Mouse (Mus musculus) thymus, adult 2 months (tissue): ENCODE results near the gene Slfn9.

ENCODE experiments used
- CTCF ChIP-seq: fragments of 200-500 bp; IDR thresholded peaks from 2 replicates; pipeline ENCODE4 v1.5.1; 2012; ENCODE audit warnings: mild to moderate bottlenecking, control low read depth, low read length, moderate library complexity, borderline replicate concordance; ENCODE audit not compliant: control insufficient read depth, poor library complexity, insufficient read depth; ENCODE audit errors: extremely low read depth
- POLR2A ChIP-seq: fragments of 200-500 bp; IDR thresholded peaks from 2 replicates; pipeline ENCODE4 v1.6.1; 2012; ENCODE audit warnings: mild to moderate bottlenecking, low read length, control low read depth, moderate library complexity; ENCODE audit not compliant: control insufficient read depth, poor library complexity, insufficient read depth; ENCODE audit errors: extremely low read depth

DNA sequence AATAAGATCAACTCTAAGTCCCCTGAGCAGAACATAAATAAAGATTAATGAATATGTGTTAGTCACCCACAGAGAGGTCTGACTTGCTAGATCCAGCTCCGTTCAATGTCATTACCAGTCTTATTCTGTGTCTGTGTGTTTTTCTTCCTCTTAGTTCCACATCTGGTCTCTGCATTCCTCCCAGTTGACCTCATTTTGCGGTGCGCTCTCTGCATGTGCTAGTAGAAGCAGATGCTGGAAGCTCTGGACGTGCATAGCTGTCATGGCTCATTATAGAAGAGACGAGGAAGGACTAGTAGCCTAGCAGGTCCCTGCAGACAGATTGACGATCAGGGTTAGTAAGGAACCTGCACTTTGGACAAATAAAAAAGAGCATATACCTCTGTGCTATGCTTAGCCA lies 48.3 kb downstream of the Slfn9 start:
- TF ChIP-seq POLR2A (no peak), CTCF (no peak)
